Comparison of ENCODE assay signal across 7 mouse cellular contexts in the genomic region with DNA sequence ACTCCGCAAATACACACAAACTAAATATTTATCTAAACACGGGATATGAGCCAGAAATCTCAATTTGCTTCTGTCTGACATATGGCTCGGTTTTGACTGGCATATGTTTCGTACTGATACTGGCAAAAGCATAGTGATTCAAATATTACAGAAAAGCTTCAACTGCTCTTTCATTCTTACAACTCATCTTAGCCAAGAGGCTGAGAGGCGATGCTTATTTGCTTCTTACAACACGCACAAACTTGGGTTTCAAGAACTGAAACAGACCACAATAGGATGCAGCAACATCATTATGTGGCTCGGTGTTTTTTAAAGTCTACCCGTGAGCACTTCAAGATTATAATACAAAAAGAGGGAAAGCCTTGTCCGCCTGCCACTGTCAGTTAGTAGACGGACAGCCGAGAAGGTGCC. TPM values are rescaled to one million over a fixed set of nuclear protein-coding genes. Genes with fewer than 3 reads are reported as not detected.
A peak's percentile ranks its signal among the peaks of the same experiment; 100 is the strongest.
DNase-seq lines count a peak whose midpoint lies in the region; ATAC-seq and TF ChIP-seq lines count a peak whose summit lies in the region.

No protein-coding gene starts in this region.

- no peak for TF ChIP-seq POLR2A in small intestine, adult 2 months (IDR thresholded peaks at IDR 0.05; ENCODE audit: low read depth, low read length)

- no peaks in the 10 kb centered on the region for H3K9me3 ChIP-seq in heart, embryonic 16.5 days (replicated peaks; ENCODE audit: control insufficient read depth, low read length)
- no peaks in the 10 kb centered on the region for H3K9me3 ChIP-seq in liver, embryonic 15.5 days (replicated peaks)

- peak overlapping the region; percentile 98 for H3K4me3 ChIP-seq in heart, embryonic 16.5 days (ENCODE audit: low read length)
- peak overlapping the region; percentile 87 for H3K4me3 ChIP-seq in liver, embryonic 15.5 days (replicated peaks)
- peak overlapping the region; percentile 92; the same call in 1 of the 2 replicates for H3K4me3 ChIP-seq in small intestine, adult 2 months (ENCODE audit: low read depth, low read length)

- 31% methylated on average over 11 of the region's 11 CpGs for WGBS in heart, embryonic 16.5 days
- 13% methylated on average over 11 of the region's 11 CpGs for WGBS in liver, embryonic 15.5 days (ENCODE audit: insufficient replicate concordance)
- WGBS in small intestine, adult 2 months, result 13% methylated on average over 11 of the region's 11 CpGs

- H3K4me2 ChIP-seq in heart, embryonic 16.5 days (ENCODE audit: low read depth, low read length), result peak overlapping the region; percentile 80
- H3K4me2 ChIP-seq in liver, embryonic 15.5 days, result peak overlapping the region; percentile 91

- peak; percentile 12 to 20 for DNase-seq in right cerebral cortex, adult 2 months (ENCODE audit: low spot score in 2 of 2)
- no peak for DNase-seq in right cerebral cortex, postnatal 4 days
- DNase-seq in cerebellum, adult 9-10 months, result peak; percentile 68
- DNase-seq in gastrocnemius, postnatal 25 days, result no peak

- H3K27ac ChIP-seq in heart, embryonic 16.5 days (ENCODE audit: low read length), result no peak overlapping the region; the same call in 1 of the 2 replicates
- H3K27ac ChIP-seq in liver, embryonic 15.5 days (replicated peaks), result 0 out of 2 replicates have a peak overlapping the region, but pooled peaks have one; percentile 76
- peak overlapping the region; percentile 88; the same call in 1 of the 2 replicates for H3K27ac ChIP-seq in small intestine, adult 2 months (ENCODE audit: insufficient read depth, low read depth, low read length)

- H3K9ac ChIP-seq in heart, embryonic 16.5 days (ENCODE audit: low read length), result peak overlapping the region; percentile 98
- no peak overlapping the region for H3K9ac ChIP-seq in liver, embryonic 15.5 days

- no peak for ATAC-seq in heart, embryonic 16.5 days (replicated peaks; ENCODE audit: extremely low read depth, insufficient read depth, low FRiP score)
- no peak for ATAC-seq in liver, embryonic 15.5 days (ENCODE audit: insufficient read depth)

- TF ChIP-seq CTCF in small intestine, adult 2 months (IDR thresholded peaks at IDR 0.05; ENCODE audit: extremely low read depth, insufficient read length, insufficient replicate concordance, low read depth, low read length), result no peak

- H3K27me3 ChIP-seq in heart, embryonic 16.5 days (ENCODE audit: control insufficient read depth, insufficient read depth, low read length), result peaks cover 2% of the 10 kb centered on the region; the same call in 1 of the 2 replicates
- H3K27me3 ChIP-seq in liver, embryonic 15.5 days, result peaks cover 38% of the 10 kb centered on the region
- H3K27me3 ChIP-seq in small intestine, adult 2 months (ENCODE audit: control insufficient read depth, insufficient read depth, low read length), result no peaks in the 10 kb centered on the region

- no peaks in the 10 kb centered on the region for H3K36me3 ChIP-seq in heart, embryonic 16.5 days (ENCODE audit: control insufficient read depth, insufficient read depth)
- no peaks in the 10 kb centered on the region for H3K36me3 ChIP-seq in liver, embryonic 15.5 days (replicated peaks)
- no peaks in the 10 kb centered on the region for H3K36me3 ChIP-seq in small intestine, adult 2 months (ENCODE audit: control insufficient read depth, insufficient read depth, low read length)

- peaks cover 7% of the 10 kb centered on the region; the same call in 1 of the 2 replicates for H3K4me1 ChIP-seq in heart, embryonic 16.5 days (ENCODE audit: control insufficient read depth, insufficient read depth, low read length)
- H3K4me1 ChIP-seq in liver, embryonic 15.5 days (replicated peaks), result peaks cover 21% of the 10 kb centered on the region
- H3K4me1 ChIP-seq in small intestine, adult 2 months (ENCODE audit: control insufficient read depth, insufficient read depth, insufficient read length, low read length), result no peaks in the 10 kb centered on the region

RNA-seq across cellular contexts. Expression of a gene that starts 1.2 kb away (rescaled TPM):
- 17.1 and 19.2 TPM in 2 replicates for polyA plus RNA-seq in heart, embryonic 16.5 days (2015; fragmentation: Nextera tagmentation; extraction: Ambion mirVana)
- 13.0 and 14.1 TPM in 2 replicates for polyA plus RNA-seq in liver, embryonic 15.5 days (2015; fragmentation: Nextera tagmentation; extraction: Ambion mirVana)
- polyA plus RNA-seq in small intestine, adult 2 months (2012; rRNA removed), result 16.9 and 29.2 TPM in 2 replicates
- 1 to 10 TPM; 7.9 to 8.5 TPM for total RNA-seq in gastrocnemius, postnatal 25 days (2021)

Comparison
In these comparisons a context has a peak if more than half of its experiments do, and no peak if none do; other contexts are left out.
1. DNase-seq: peak in right cerebral cortex, adult 2 months (2 of 2) and cerebellum, adult 9-10 months (single experiment); none in right cerebral cortex, postnatal 4 days (single experiment) and gastrocnemius, postnatal 25 days (single experiment).
2. Peak in every context shown above with its lines, with median percentiles within 50 percentile points of each other: H3K4me3 ChIP-seq.